33 mouse cellular contexts compared by ENCODE assay signal in the genomic region with DNA sequence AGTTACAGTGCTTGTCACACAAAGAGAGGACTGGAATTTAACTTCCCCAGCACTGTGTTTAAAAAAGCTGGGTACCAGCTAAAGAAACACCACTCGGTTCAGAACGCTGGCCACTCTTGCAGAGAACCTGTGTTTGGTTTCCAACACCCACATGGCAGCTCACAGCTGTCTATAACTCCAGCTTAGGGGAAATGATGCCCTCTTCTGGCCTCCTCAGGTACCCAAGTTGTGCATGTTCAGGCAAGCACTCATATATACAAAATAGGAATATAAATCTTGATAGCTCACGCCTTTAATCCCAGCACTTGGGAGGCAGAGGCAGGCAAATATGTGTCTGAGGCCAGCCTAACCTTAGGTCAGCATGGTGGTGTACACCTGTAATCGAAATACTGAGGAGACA. TPM values are rescaled to one million over a fixed set of nuclear protein-coding genes. Genes with fewer than 3 reads are reported as not detected.
DNase-seq lines count a peak whose midpoint lies in the region; ATAC-seq and TF ChIP-seq lines count a peak whose summit lies in the region.
"Had no signal": no experiment of that assay in that cellular context is flagged by ENCODE, and none has a peak within 500 bp of the region (broad histone marks: within the 10 kb centered on the region; RNA-seq: fewer than 3 reads in every experiment).

No protein-coding gene starts in this region.

- no peak for DNase-seq in liver, postnatal 0 days
- DNase-seq in CH12.LX (ENCODE audit: extremely low read depth) (no peak), R1 (ENCODE audit: low read depth, low spot score) (peak; percentile 34)
- no peak for DNase-seq in stomach, postnatal 0 days (ENCODE audit: low spot score)
- DNase-seq in ovary, postnatal 10 days (ENCODE audit: low spot score), result no peak
- no peak for DNase-seq in left cerebral cortex, postnatal 14 days (ENCODE audit: low spot score in 2 of 2)
- DNase-seq: adrenal gland, postnatal 10 days; cerebellum, adult 11 months; cerebellum, adult 9-10 months; cerebellum, postnatal 36 days; embryo, embryonic 11 days; heart, adult 2 months; kidney, adult 18-20 months; kidney, postnatal 25 days; left cerebral cortex, postnatal 4 days; lung, adult 2 months; lung, postnatal 14 days; retina, postnatal 1 day; right cerebral cortex, postnatal 14 days; thymus, postnatal 14 days had no signal

- H3K4me2 ChIP-seq in liver, postnatal 0 days (ENCODE audit: low read depth, low read length), result no peak overlapping the region
- no peak overlapping the region for H3K4me2 ChIP-seq in liver, embryonic 12.5 days
- no peak overlapping the region for H3K4me2 ChIP-seq in CH12.LX (ENCODE audit: insufficient read depth, low read depth, poor library complexity, severe bottlenecking)
- H3K4me2 ChIP-seq in stomach, postnatal 0 days (replicated peaks; ENCODE audit: low read depth), result no peak overlapping the region
- H3K4me2 ChIP-seq: embryonic facial prominence, embryonic 12.5 days; heart, embryonic 12.5 days; hindbrain, embryonic 14.5 days; kidney, embryonic 15.5 days; neural tube, embryonic 12.5 days; stomach, embryonic 15.5 days had no signal

- intact Hi-C loops in left cerebral cortex, postnatal 14 days (cut with DNase I), result no loop called here

- no peak overlapping the region for H3K4me3 ChIP-seq in liver, postnatal 0 days (ENCODE audit: low read depth, low read length)
- no peak overlapping the region for H3K4me3 ChIP-seq in liver, embryonic 12.5 days
- H3K4me3 ChIP-seq in CH12.LX (replicated peaks in 1 of 3; ENCODE audit: low read depth in 2 of 3, low read length in 2 of 3, poor library complexity in 1 of 3), result no peak overlapping the region
- no peak overlapping the region for H3K4me3 ChIP-seq in stomach, postnatal 0 days (ENCODE audit: low read depth, low read length)
- H3K4me3 ChIP-seq: embryonic facial prominence, embryonic 12.5 days; heart, adult 2 months; heart, embryonic 12.5 days; kidney, embryonic 15.5 days; neural tube, embryonic 12.5 days; stomach, embryonic 15.5 days had no signal

- TF ChIP-seq POLR2A in CH12.LX (IDR thresholded peaks at IDR 0.05; ENCODE audit: low read depth, low read length), result no peak

- peaks cover 3% of the 10 kb centered on the region; the same call in 1 of the 2 replicates for H3K79me2 ChIP-seq in CH12.LX (replicated peaks; ENCODE audit: control insufficient read depth, extremely low read depth, insufficient read depth, poor library complexity, severe bottlenecking)

- H3K27me3 ChIP-seq in liver, postnatal 0 days (ENCODE audit: insufficient read depth, low read length), result no peaks in the 10 kb centered on the region
- H3K27me3 ChIP-seq in liver, embryonic 12.5 days (replicated peaks), result no peaks in the 10 kb centered on the region
- H3K27me3 ChIP-seq in CH12.LX (replicated peaks), result no peaks in the 10 kb centered on the region
- H3K27me3 ChIP-seq in stomach, postnatal 0 days (ENCODE audit: control insufficient read depth, insufficient read depth, low read length), result no peaks in the 10 kb centered on the region
- H3K27me3 ChIP-seq: embryonic facial prominence, embryonic 12.5 days; kidney, embryonic 15.5 days; stomach, embryonic 15.5 days had no signal

- no peak overlapping the region for H3K9ac ChIP-seq in liver, postnatal 0 days (replicated peaks)
- H3K9ac ChIP-seq in liver, embryonic 12.5 days, result no peak overlapping the region
- H3K9ac ChIP-seq in CH12.LX (ENCODE audit: insufficient read depth, low read depth), result no peak overlapping the region
- no peak overlapping the region for H3K9ac ChIP-seq in stomach, postnatal 0 days (ENCODE audit: low read length)
- H3K9ac ChIP-seq: embryonic facial prominence, embryonic 12.5 days; heart, embryonic 12.5 days; hindbrain, embryonic 14.5 days; kidney, embryonic 15.5 days; neural tube, embryonic 12.5 days; stomach, embryonic 15.5 days had no signal

- H3K36me3 ChIP-seq in liver, postnatal 0 days (replicated peaks; ENCODE audit: insufficient read depth, low read length), result 0 out of 2 replicates have a peak, but pooled peaks cover 3% of the 10 kb centered on the region
- H3K36me3 ChIP-seq in liver, embryonic 12.5 days, result peaks cover 10% of the 10 kb centered on the region
- peaks cover 42 to 88% of the 10 kb centered on the region in 2 experiments for H3K36me3 ChIP-seq in CH12.LX (replicated peaks in 1 of 2; ENCODE audit: control insufficient read depth in 1 of 2, insufficient read depth in 1 of 2, low read length in 1 of 2)
- H3K36me3 ChIP-seq in stomach, postnatal 0 days (ENCODE audit: control insufficient read depth, insufficient read depth, low read length), result no peaks in the 10 kb centered on the region
- H3K36me3 ChIP-seq: embryonic facial prominence, embryonic 12.5 days; heart, embryonic 12.5 days; neural tube, embryonic 12.5 days; stomach, embryonic 15.5 days had no signal

- TF ChIP-seq CTCF in liver, postnatal 0 days (IDR thresholded peaks at IDR 0.05; ENCODE audit: low read depth), result peak; percentile 41
- peak in 1 of 2 experiments; percentile 42; a peak in 2 of 4 replicates for TF ChIP-seq CTCF in CH12.LX (conservative IDR thresholded peaks at IDR 0.05 in 1 of 2, IDR thresholded peaks at IDR 0.05 in 1 of 2; ENCODE audit: low read depth in 2 of 2, low read length in 2 of 2)
- TF ChIP-seq CTCF in stomach, postnatal 0 days (IDR thresholded peaks at IDR 0.05; ENCODE audit: low read depth), result peak; percentile 26; the same call in 1 of the 2 replicates

- no peak for ATAC-seq in liver, postnatal 0 days
- no peak for ATAC-seq in liver, embryonic 12.5 days
- no peak for ATAC-seq in stomach, postnatal 0 days (ENCODE audit: low FRiP score, low TSS enrichment)
- ATAC-seq: forebrain, embryonic 14.5 days; midbrain, embryonic 16.5 days had no signal

- no peak for TF ChIP-seq EP300 in liver, postnatal 0 days (IDR thresholded peaks at IDR 0.05; ENCODE audit: low read depth)
- no peak for TF ChIP-seq EP300 in CH12.LX (IDR thresholded peaks at IDR 0.05; ENCODE audit: low read length)
- no peak for TF ChIP-seq EP300 in stomach, postnatal 0 days (optimal IDR thresholded peaks at IDR 0.05)

- no peak overlapping the region for H3K27ac ChIP-seq in liver, postnatal 0 days (ENCODE audit: low read depth)
- no peak overlapping the region for H3K27ac ChIP-seq in liver, embryonic 12.5 days
- no peak overlapping the region for H3K27ac ChIP-seq in CH12.LX (ENCODE audit: insufficient read depth, low read depth)
- H3K27ac ChIP-seq in stomach, postnatal 0 days (replicated peaks), result no peak overlapping the region
- H3K27ac ChIP-seq: embryonic facial prominence, embryonic 12.5 days; heart, adult 2 months; hindbrain, embryonic 14.5 days; kidney, embryonic 15.5 days; neural tube, embryonic 12.5 days; stomach, embryonic 15.5 days had no signal

- no peaks in the 10 kb centered on the region for H3K9me3 ChIP-seq in liver, postnatal 0 days (ENCODE audit: low read length)
- H3K9me3 ChIP-seq in liver, embryonic 12.5 days (replicated peaks), result no peaks in the 10 kb centered on the region
- peaks cover 25% of the 10 kb centered on the region for H3K9me3 ChIP-seq in CH12.LX (replicated peaks; ENCODE audit: low read length)
- no peaks in the 10 kb centered on the region for H3K9me3 ChIP-seq in stomach, postnatal 0 days (ENCODE audit: control insufficient read depth, low read length)
- H3K9me3 ChIP-seq: embryonic facial prominence, embryonic 12.5 days; heart, embryonic 12.5 days; kidney, embryonic 15.5 days; neural tube, embryonic 12.5 days; stomach, embryonic 15.5 days had no signal

- peaks cover 19% of the 10 kb centered on the region for H3K4me1 ChIP-seq in liver, postnatal 0 days (ENCODE audit: insufficient read depth)
- H3K4me1 ChIP-seq in liver, embryonic 12.5 days, result peaks cover 59% of the 10 kb centered on the region
- H3K4me1 ChIP-seq in CH12.LX (ENCODE audit: control insufficient read depth in 1 of 2, insufficient read depth in 2 of 2), result peaks cover 4 to 24% of the 10 kb centered on the region in 2 experiments; a peak in 3 of 4 replicates
- no peaks in the 10 kb centered on the region for H3K4me1 ChIP-seq in stomach, postnatal 0 days (replicated peaks; ENCODE audit: control insufficient read depth, insufficient read depth)
- H3K4me1 ChIP-seq: embryonic facial prominence, embryonic 12.5 days; heart, embryonic 12.5 days; kidney, embryonic 15.5 days; neural tube, embryonic 12.5 days had no signal

- WGBS in liver, postnatal 0 days (ENCODE audit: insufficient replicate concordance), result 79% methylated on average over 4 of the region's 4 CpGs
- 80% methylated on average over 4 of the region's 4 CpGs for WGBS in liver, embryonic 12.5 days (ENCODE audit: insufficient replicate concordance)
- 73% methylated on average over 4 of the region's 4 CpGs for WGBS in stomach, postnatal 0 days

- in situ Hi-C loops in CH12.LX (cut with MboI; ENCODE audit: low pct_ligation_motif_present, low pct_unique_long_range_greater_than_20kb, low sequenced_read_pairs), result no loop called here

- dilution Hi-C loops in CH12.LX (cut with MboI; ENCODE audit: extremely low pct_ligation_motif_present, extremely low pct_unique_long_range_greater_than_20kb, low sequenced_read_pairs), result no loop called here

- TF ChIP-seq RAD21 in CH12.LX (IDR thresholded peaks at IDR 0.05; ENCODE audit: low read depth, low read length), result peak; percentile 37

RNA-seq across cellular contexts. Expression of a gene that starts 21.4 kb away (rescaled TPM):
- polyA plus RNA-seq in liver, postnatal 0 days (2015; fragmentation: Nextera tagmentation; extraction: Ambion mirVana), result 114 and 120 TPM in 2 replicates
- 207 and 209 TPM in 2 replicates for polyA plus RNA-seq in liver, embryonic 12.5 days (2016; fragmentation: Nextera tagmentation; extraction: Ambion mirVana)
- total RNA-seq in CH12.LX (2012; rRNA removed), result 241 and 287 TPM in 2 replicates
- total RNA-seq in CH12.LX (2014; rRNA removed), result 251 and 256 TPM in 2 replicates
- 220 and 229 TPM in 2 replicates for polyA plus RNA-seq in CH12.LX (2012; ENCODE audit: insufficient read length, low read depth)
- polyA plus RNA-seq in stomach, postnatal 0 days (2015; fragmentation: Nextera tagmentation; extraction: Ambion mirVana), result 119 and 121 TPM in 2 replicates
- 10 to 100 TPM; 60.6 to 67.6 TPM for total RNA-seq in left cerebral cortex, postnatal 14 days (2021)

RNA-seq across cellular contexts. Expression of a gene that starts 44.3 kb away (rescaled TPM):
- 0.59 and 1.2 TPM in 2 replicates for polyA plus RNA-seq in liver, postnatal 0 days (2015; fragmentation: Nextera tagmentation; extraction: Ambion mirVana)
- 5.9 and 6.2 TPM in 2 replicates for polyA plus RNA-seq in liver, embryonic 12.5 days (2016; fragmentation: Nextera tagmentation; extraction: Ambion mirVana)
- 19.9 and 36.9 TPM in 2 replicates for total RNA-seq in CH12.LX (2012; rRNA removed)
- 12.8 and 16.5 TPM in 2 replicates for total RNA-seq in CH12.LX (2014; rRNA removed)
- 11.6 and 12.3 TPM in 2 replicates for polyA plus RNA-seq in CH12.LX (2012; ENCODE audit: insufficient read length, low read depth)
- 0.56 and 0.70 TPM in 2 replicates for polyA plus RNA-seq in stomach, postnatal 0 days (2015; fragmentation: Nextera tagmentation; extraction: Ambion mirVana)
- 100 to 1,000 TPM; 154 to 162 TPM for total RNA-seq in left cerebral cortex, postnatal 14 days (2021)
- total RNA-seq: gastrocnemius, adult 18-20 months; heart, adult 2 months had no signal
- polyA plus RNA-seq: C2C12; heart, postnatal 0 days had no signal

RNA-seq across cellular contexts. Expression of a gene that starts 53.5 kb away (rescaled TPM):
- 4.2 and 5.8 TPM in 2 replicates for polyA plus RNA-seq in liver, postnatal 0 days (2015; fragmentation: Nextera tagmentation; extraction: Ambion mirVana)
- 5.3 and 6.9 TPM in 2 replicates for polyA plus RNA-seq in liver, embryonic 12.5 days (2016; fragmentation: Nextera tagmentation; extraction: Ambion mirVana)
- total RNA-seq in CH12.LX (2012; rRNA removed), result 23.8 and 27.7 TPM in 2 replicates
- 10.7 and 12.2 TPM in 2 replicates for total RNA-seq in CH12.LX (2014; rRNA removed)
- 26.3 and 27.8 TPM in 2 replicates for polyA plus RNA-seq in CH12.LX (2012; ENCODE audit: insufficient read length, low read depth)
- 6.6 and 7.4 TPM in 2 replicates for polyA plus RNA-seq in stomach, postnatal 0 days (2015; fragmentation: Nextera tagmentation; extraction: Ambion mirVana)
- total RNA-seq in left cerebral cortex, postnatal 14 days (2021), result 1 to 10 TPM; 2.6 to 4.1 TPM
- total RNA-seq: hematopoietic stem cell, adult 5-6 weeks had no signal
- polyA plus RNA-seq: C2C12 had no signal
